Comparison of ENCODE assay signal across 22 mouse cellular contexts in the genomic region with DNA sequence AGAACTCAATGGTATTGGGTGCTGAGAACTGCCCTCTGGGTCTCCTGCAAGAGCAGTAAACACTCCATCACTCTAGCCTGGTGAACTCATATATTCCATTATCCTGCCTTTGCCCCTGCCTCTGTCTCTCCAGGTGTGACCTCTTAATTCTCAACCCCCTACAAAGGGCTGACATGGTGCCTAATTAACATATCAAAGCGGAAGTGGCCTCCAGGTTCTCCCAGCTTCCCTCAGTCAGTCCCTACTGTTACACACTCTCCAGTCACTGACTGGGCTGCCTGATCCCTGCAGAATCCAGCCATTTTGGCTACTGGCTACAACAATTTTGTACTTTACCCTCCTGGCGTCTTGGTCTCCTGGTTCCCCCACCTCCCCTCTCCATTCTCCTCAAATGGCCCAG.
A peak's percentile ranks its signal among the peaks of the same experiment; 100 is the strongest.
DNase-seq lines count a peak whose midpoint lies in the region; ATAC-seq and TF ChIP-seq lines count a peak whose summit lies in the region.
"Had no signal": no experiment of that assay in that cellular context is flagged by ENCODE, and none has a peak within 500 bp of the region (broad histone marks: within the 10 kb centered on the region; RNA-seq: fewer than 3 reads in every experiment).

No protein-coding gene starts in this region.

- WGBS in embryonic facial prominence, embryonic 10.5 days, result 50% methylated on average over 2 of the region's 2 CpGs
- 56% methylated on average over 2 of the region's 2 CpGs for WGBS in liver, embryonic 13.5 days (ENCODE audit: insufficient replicate concordance)

- TF ChIP-seq POLR2A in testis, adult 2 months (IDR thresholded peaks at IDR 0.05; ENCODE audit: control insufficient read depth, low read depth, low read length), result no peak

- H3K4me3 ChIP-seq in testis, adult 2 months (ENCODE audit: control insufficient read depth, low read depth, low read length), result peak overlapping the region; percentile 8; the same call in 1 of the 2 replicates
- no peak overlapping the region for H3K4me3 ChIP-seq in embryonic facial prominence, embryonic 10.5 days
- H3K4me3 ChIP-seq in liver, embryonic 13.5 days (replicated peaks), result no peak overlapping the region
- H3K4me3 ChIP-seq: heart, adult 2 months; hindbrain, embryonic 10.5 days; midbrain, embryonic 12.5 days; stomach, embryonic 15.5 days had no signal

- H3K9me3 ChIP-seq in embryonic facial prominence, embryonic 10.5 days, result no peaks in the 10 kb centered on the region
- no peaks in the 10 kb centered on the region for H3K9me3 ChIP-seq in liver, embryonic 13.5 days (replicated peaks)
- H3K9me3 ChIP-seq: hindbrain, embryonic 10.5 days; midbrain, embryonic 12.5 days; stomach, embryonic 15.5 days had no signal

- H3K9ac ChIP-seq in liver, embryonic 13.5 days, result peak overlapping the region; percentile 71
- H3K9ac ChIP-seq: midbrain, embryonic 12.5 days; stomach, embryonic 15.5 days had no signal

- no peak overlapping the region for H3K4me2 ChIP-seq in liver, embryonic 13.5 days
- H3K4me2 ChIP-seq: midbrain, embryonic 12.5 days; stomach, embryonic 15.5 days had no signal

- no peaks in the 10 kb centered on the region; the same call in 1 of the 2 replicates for H3K4me1 ChIP-seq in testis, adult 2 months (ENCODE audit: control insufficient read depth, insufficient read depth, low read length)
- no peaks in the 10 kb centered on the region for H3K4me1 ChIP-seq in embryonic facial prominence, embryonic 10.5 days
- H3K4me1 ChIP-seq in liver, embryonic 13.5 days (replicated peaks), result peaks cover 74% of the 10 kb centered on the region
- H3K4me1 ChIP-seq: hindbrain, embryonic 10.5 days; midbrain, embryonic 12.5 days; stomach, embryonic 15.5 days had no signal

- DNase-seq in testis, postnatal 14 days (ENCODE audit: low spot score), result no peak
- DNase-seq in embryonic facial prominence, embryonic 10.5 days (ENCODE audit: low spot score), result no peak
- DNase-seq in liver, embryonic 13.5 days, result no peak
- DNase-seq in kidney, postnatal 10 days, result no peak
- no peak for DNase-seq in frontal cortex, postnatal 25 days (ENCODE audit: low spot score in 2 of 2)
- no peak for DNase-seq in layer of hippocampus, adult 9-10 months (ENCODE audit: low spot score)
- DNase-seq: adrenal gland, adult 2 months; cerebellum, adult 8-10 months; cerebellum, postnatal 36 days; embryo, embryonic 11 days; gastrocnemius, postnatal 14 days; heart, adult 2 months; kidney, postnatal 4 days; layer of hippocampus, adult 9-11 months; left cerebral cortex, postnatal 4 days; lung, adult 2 months had no signal

- H3K27me3 ChIP-seq in testis, adult 2 months (ENCODE audit: control insufficient read depth, insufficient read depth, low read length), result no peaks in the 10 kb centered on the region
- no peaks in the 10 kb centered on the region for H3K27me3 ChIP-seq in embryonic facial prominence, embryonic 10.5 days (replicated peaks; ENCODE audit: low read depth, poor library complexity, severe bottlenecking)
- no peaks in the 10 kb centered on the region; the same call in 1 of the 2 replicates for H3K27me3 ChIP-seq in liver, embryonic 13.5 days
- H3K27me3 ChIP-seq: midbrain, embryonic 12.5 days; stomach, embryonic 15.5 days had no signal

- no peak overlapping the region for H3K27ac ChIP-seq in testis, adult 2 months (ENCODE audit: control insufficient read depth, insufficient read depth, low read depth, low read length)
- 0 out of 2 replicates have a peak overlapping the region, but pooled peaks have one; percentile 45 for H3K27ac ChIP-seq in embryonic facial prominence, embryonic 10.5 days (replicated peaks)
- H3K27ac ChIP-seq in liver, embryonic 13.5 days, result peak overlapping the region; percentile 95
- H3K27ac ChIP-seq: heart, adult 2 months; hindbrain, embryonic 10.5 days; midbrain, embryonic 12.5 days; stomach, embryonic 15.5 days had no signal

- TF ChIP-seq CTCF in testis, adult 2 months (IDR thresholded peaks at IDR 0.05; ENCODE audit: control insufficient read depth, insufficient read depth, insufficient replicate concordance, low read depth, low read length), result no peak

- no peaks in the 10 kb centered on the region for H3K36me3 ChIP-seq in testis, adult 2 months (ENCODE audit: control insufficient read depth, insufficient read depth, low read length)
- no peaks in the 10 kb centered on the region for H3K36me3 ChIP-seq in embryonic facial prominence, embryonic 10.5 days (replicated peaks)
- no peaks in the 10 kb centered on the region for H3K36me3 ChIP-seq in liver, embryonic 13.5 days
- H3K36me3 ChIP-seq: hindbrain, embryonic 10.5 days; midbrain, embryonic 12.5 days; stomach, embryonic 15.5 days had no signal

- ATAC-seq in liver, embryonic 13.5 days (ENCODE audit: low read depth), result no peak
- ATAC-seq: forebrain, embryonic 16.5 days; hindbrain, embryonic 16.5 days had no signal
